Mouse (Mus musculus) heart, postnatal 36 days (tissue): ENCODE data around the gene Arl6ip6. TPM values are rescaled to one million over a fixed set of nuclear protein-coding genes. Genes with fewer than 3 reads are reported as not detected.

Source experiments
- total RNA-seq, 2 experiments: library from RNA; stranded (reverse); gene quantifications; 2 replicates each; pipeline ENCODE4 v1.2.3; 2021

Gene Arl6ip6
- total RNA-seq, 2 experiments from 2014 or later, result 12.5 to 13.2 TPM

Other genes with a start within 250 kb of the Arl6ip6 start
- 10 to 100 TPM; 27.8 to 31.5 TPM for gene Prpf40a, start 442 bp upstream of the Arl6ip6 start, total RNA-seq